Mouse (Mus musculus) midbrain, embryonic 15.5 days (tissue): Measurements from ENCODE around the gene Ror1. TPM values are rescaled to one million over a fixed set of nuclear protein-coding genes. Genes with fewer than 3 reads are reported as not detected.

Experiments used
- ATAC-seq: fragments of 200-750 bp; cut with Nextera tagmentation; replicated peaks from 2 replicates; pipeline ENCODE4 v1.8.0; 2017; ENCODE audit warnings: moderate TSS enrichment
- H3K27ac ChIP-seq: fragments of 300-500 bp; sonication (generic); 2 replicates; pipeline ENCODE4 v1.5.1; 2015; ENCODE audit warnings: mild to moderate bottlenecking, inconsistent platforms
- H3K27me3 ChIP-seq: fragments of 300-500 bp; sonication (generic); replicated peaks from 2 replicates; pipeline ENCODE4 v1.6.1; 2015; ENCODE audit warnings: inconsistent platforms
- H3K36me3 ChIP-seq: fragments of 300-500 bp; sonication (generic); replicated peaks from 2 replicates; pipeline ENCODE4 v1.6.1; 2015; ENCODE audit warnings: inconsistent platforms
- H3K4me1 ChIP-seq: fragments of 300-500 bp; sonication (generic); 2 replicates; pipeline ENCODE4 v1.6.1; 2015; ENCODE audit warnings: inconsistent platforms
- H3K4me2 ChIP-seq: fragments of 300-500 bp; sonication (generic); 2 replicates; pipeline ENCODE4 v1.6.1; 2015; ENCODE audit warnings: inconsistent platforms, mild to moderate bottlenecking, moderate library complexity
- H3K4me3 ChIP-seq: fragments of 300-500 bp; sonication (generic); 2 replicates; pipeline ENCODE4 v1.5.1; 2015; ENCODE audit warnings: mild to moderate bottlenecking, inconsistent platforms
- H3K9ac ChIP-seq: fragments of 300-500 bp; sonication (generic); 2 replicates; pipeline ENCODE4 v1.6.1; 2015; ENCODE audit warnings: mild to moderate bottlenecking, inconsistent platforms
- H3K9me3 ChIP-seq: fragments of 300-500 bp; sonication (generic); 2 replicates; pipeline ENCODE4 v1.6.1; 2016; ENCODE audit warnings: inconsistent platforms
- WGBS: fragments of 180-500 bp; shearing (Covaris S2); methylation state at CpG from one replicate; pipeline ENCODE4 v1.1.7; 2015; ENCODE audit warnings: mixed read lengths; 5-methylcytosine and 5-hydroxymethylcytosine counted together
- polyA plus RNA-seq: library from polyadenylated mRNA; unstranded; fragments of >200 nt; fragmentation: Nextera tagmentation; extraction: Ambion mirVana; gene quantifications from 2 replicates; pipeline ENCODE4 v1.2.1, GENCODE M21; 2015

Gene Ror1
- polyA plus RNA-seq, 1 experiment from 2014 or later = 1.1 TPM

DNA sequence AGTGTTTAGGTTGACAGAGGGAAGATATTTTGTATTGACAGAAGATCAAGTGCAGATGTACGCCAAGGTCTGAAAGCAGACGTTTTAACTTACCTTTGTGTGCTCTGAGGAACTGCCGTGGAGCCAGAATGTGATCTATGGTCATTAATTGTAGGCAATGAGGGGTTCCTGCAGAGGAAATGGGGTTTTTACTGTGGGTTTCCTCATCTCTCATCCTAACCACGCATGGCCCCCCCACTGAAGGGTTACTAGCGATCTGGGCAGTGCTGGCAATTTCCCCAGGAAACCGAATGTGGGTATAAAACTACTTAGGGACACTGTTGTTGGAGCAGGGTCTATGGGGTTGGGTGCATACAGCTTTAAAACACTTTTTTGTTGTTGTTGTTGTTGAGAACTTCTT is 25.5 kb upstream of the Ror1 start:
- 83% methylated on average over 6 of the region's 6 CpGs for WGBS
- no peaks in the 10 kb centered on the region for H3K36me3 ChIP-seq
- no peak overlapping the region for H3K9ac ChIP-seq
- no peak overlapping the region for H3K4me2 ChIP-seq
- H3K9me3 ChIP-seq = no peaks in the 10 kb centered on the region
- no peak overlapping the region for H3K4me3 ChIP-seq
- ATAC-seq = no peak
- H3K4me1 ChIP-seq = no peaks in the 10 kb centered on the region
- no peak overlapping the region for H3K27ac ChIP-seq
- no peaks in the 10 kb centered on the region for H3K27me3 ChIP-seq

DNA sequence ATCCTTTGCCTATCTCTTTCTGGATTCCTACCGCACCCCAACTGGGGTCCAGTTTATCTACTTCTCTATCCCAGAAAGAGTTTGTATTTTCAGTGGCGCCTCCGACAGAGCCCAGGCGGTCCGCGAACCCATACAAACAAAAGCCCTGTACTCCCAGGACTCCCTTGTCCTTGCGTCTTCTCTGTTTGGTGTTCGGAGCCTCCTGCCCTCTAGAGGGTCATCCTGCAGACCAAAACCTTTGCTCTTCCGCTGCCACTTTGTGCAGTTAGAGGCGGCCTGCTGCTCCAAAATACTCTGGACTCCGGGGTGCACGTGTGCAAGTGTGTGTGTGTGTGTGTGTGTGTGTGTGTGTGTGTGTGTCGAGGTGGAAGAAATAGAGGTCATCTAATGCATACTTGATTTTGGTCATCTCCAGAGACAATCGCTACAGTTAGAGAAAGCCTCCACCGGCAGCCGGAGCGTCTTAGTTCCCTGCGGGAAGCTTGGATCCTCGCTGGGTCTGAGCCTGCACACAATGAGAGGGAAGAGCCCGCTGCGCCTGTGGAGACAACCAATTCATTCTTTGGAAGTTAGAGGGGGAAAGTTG is 1.1 kb downstream of the Ror1 start:
- Histone ChIP-seq H3K4me1 (peaks cover 16% of the 10 kb centered on the region), H3K9ac (peak overlapping the region; percentile 52; the same call in 1 of the 2 replicates), H3K9me3 (no peaks in the 10 kb centered on the region), H3K27me3 (peaks cover 21% of the 10 kb centered on the region; the same call in 1 of the 2 replicates), H3K4me2 (peak overlapping the region; percentile 98), H3K27ac (no peak overlapping the region), H3K36me3 (no peaks in the 10 kb centered on the region), H3K4me3 (peak overlapping the region; percentile 63)
- ATAC-seq = no peak
- WGBS = under 1% methylated on average over 21 of the region's 21 CpGs

GRCm38 (mm10) chr4:100097364-100097979 is 1.9 kb downstream of the Ror1 start:
- Histone ChIP-seq H3K9me3 (no peaks in the 10 kb centered on the region), H3K4me2 (peak overlapping the region; percentile 98), H3K9ac (no peak overlapping the region), H3K4me1 (peaks cover 16% of the 10 kb centered on the region), H3K27ac (no peak overlapping the region), H3K36me3 (no peaks in the 10 kb centered on the region), H3K4me3 (peak overlapping the region; percentile 63), H3K27me3 (peaks cover 21% of the 10 kb centered on the region; the same call in 1 of the 2 replicates)
- no peak for ATAC-seq
- 18% methylated on average over 10 of the region's 10 CpGs for WGBS

DNA sequence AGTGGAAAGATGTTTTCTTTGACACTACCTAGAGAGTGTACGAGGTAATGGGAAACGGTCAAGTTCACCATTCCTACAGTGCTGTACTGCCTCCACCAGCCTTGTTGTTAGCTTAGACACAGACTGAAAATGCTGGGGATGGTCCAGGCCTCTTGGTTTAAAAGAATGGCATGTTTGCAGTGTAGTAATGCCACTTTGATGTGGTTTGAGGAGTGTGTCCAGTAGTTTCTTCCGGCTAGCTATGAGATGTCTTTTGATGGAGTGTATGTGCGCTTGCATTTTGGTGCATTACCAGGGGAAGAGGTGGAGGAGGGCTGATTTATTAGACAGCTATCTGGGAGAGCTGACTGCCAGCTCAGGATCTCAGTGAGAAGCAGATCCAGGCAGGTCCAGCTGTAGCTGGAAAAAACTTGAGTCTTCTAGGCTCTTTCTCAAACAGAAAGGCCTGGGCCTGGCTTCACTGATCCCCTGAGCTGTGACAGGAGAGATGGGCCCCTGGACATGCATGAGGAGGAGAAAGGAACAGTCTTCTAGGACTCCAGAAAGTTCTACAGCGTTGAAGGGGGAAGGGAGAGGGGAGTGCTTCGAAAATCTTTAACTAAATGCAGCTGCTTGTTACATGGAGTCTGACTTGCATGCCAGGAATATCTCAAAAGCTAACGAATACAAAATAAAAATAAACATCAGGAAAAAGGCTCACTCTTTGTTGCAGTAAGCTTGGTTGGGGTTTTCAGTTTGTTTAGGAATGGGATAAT is 5.7 kb downstream of the Ror1 start:
- 83% methylated on average over 7 of the region's 7 CpGs for WGBS

GRCm38 (mm10) chr4:100101844-100102243 is 6.3 kb downstream of the Ror1 start:
- Histone ChIP-seq H3K27ac (no peak overlapping the region), H3K36me3 (no peaks in the 10 kb centered on the region), H3K4me2 (no peak overlapping the region), H3K9me3 (no peaks in the 10 kb centered on the region), H3K27me3 (peaks cover 21% of the 10 kb centered on the region; the same call in 1 of the 2 replicates), H3K4me3 (no peak overlapping the region), H3K9ac (no peak overlapping the region), H3K4me1 (peaks cover 5% of the 10 kb centered on the region; the same call in 1 of the 2 replicates)
- 76% methylated on average over 5 of the region's 5 CpGs for WGBS
- no peak for ATAC-seq

More for the DNA sequence above, 5.7 kb downstream of the Ror1 start:
- no peaks in the 10 kb centered on the region for H3K9me3 ChIP-seq
- no peak overlapping the region for H3K4me3 ChIP-seq
- no peaks in the 10 kb centered on the region for H3K36me3 ChIP-seq
- H3K9ac ChIP-seq = no peak overlapping the region
- no peak overlapping the region for H3K4me2 ChIP-seq
- no peak overlapping the region for H3K27ac ChIP-seq
- peaks cover 11% of the 10 kb centered on the region for H3K4me1 ChIP-seq
- H3K27me3 ChIP-seq = peaks cover 21% of the 10 kb centered on the region; the same call in 1 of the 2 replicates
- no peak for ATAC-seq

DNA sequence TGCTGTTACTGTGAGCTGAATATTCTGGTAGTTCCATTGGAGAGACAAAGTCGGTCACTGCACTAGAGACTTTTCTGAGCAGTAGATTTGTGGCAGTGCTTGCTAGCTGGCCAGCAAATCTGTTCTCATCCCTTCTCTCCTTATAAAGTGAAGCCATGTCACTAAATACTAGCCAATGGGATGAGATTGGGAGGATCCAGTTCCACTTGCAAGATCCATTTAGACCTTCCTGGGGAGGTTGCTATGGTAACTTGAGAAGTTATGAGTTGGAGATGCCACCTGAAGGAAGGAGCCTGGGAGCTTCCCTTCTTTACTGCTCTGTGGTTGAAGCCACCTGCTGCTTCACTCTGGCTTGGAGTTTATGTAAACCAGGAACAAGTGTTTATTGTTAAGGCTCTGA is 8.7 kb downstream of the Ror1 start:
- no peaks in the 10 kb centered on the region for H3K36me3 ChIP-seq
- H3K9ac ChIP-seq = no peak overlapping the region
- H3K9me3 ChIP-seq = no peaks in the 10 kb centered on the region
- no peak overlapping the region for H3K4me3 ChIP-seq
- no peaks in the 10 kb centered on the region for H3K4me1 ChIP-seq
- no peak overlapping the region for H3K27ac ChIP-seq
- no peak overlapping the region for H3K4me2 ChIP-seq
- ATAC-seq = no peak
- 83% methylated on average over 1 of the region's 1 CpGs for WGBS
- no peaks in the 10 kb centered on the region for H3K27me3 ChIP-seq

DNA sequence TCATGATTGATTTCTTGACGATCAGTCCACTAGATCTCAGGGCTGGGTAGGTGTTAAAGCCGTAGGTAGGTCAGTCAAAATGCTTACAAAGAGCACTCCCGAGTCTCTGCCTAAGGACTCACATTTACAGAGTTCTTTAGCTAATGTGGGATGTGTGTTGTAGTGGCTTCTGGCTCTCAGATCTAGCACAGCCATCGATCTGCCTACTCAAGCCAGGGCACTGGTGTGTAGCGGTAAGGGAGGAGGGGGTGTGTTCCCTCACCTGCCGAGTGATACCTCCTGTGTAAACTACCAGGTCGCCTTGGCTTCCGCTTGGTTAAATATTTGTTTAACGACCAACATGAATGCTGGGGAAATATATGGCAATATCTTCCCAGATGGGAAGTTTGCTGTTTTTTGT is 12.0 kb downstream of the Ror1 start:
- no peaks in the 10 kb centered on the region for H3K4me1 ChIP-seq
- no peak overlapping the region for H3K27ac ChIP-seq
- no peak overlapping the region for H3K9ac ChIP-seq
- H3K9me3 ChIP-seq = no peaks in the 10 kb centered on the region
- no peaks in the 10 kb centered on the region for H3K27me3 ChIP-seq
- H3K36me3 ChIP-seq = no peaks in the 10 kb centered on the region
- 90% methylated on average over 9 of the region's 9 CpGs for WGBS
- ATAC-seq = no peak
- no peak overlapping the region for H3K4me2 ChIP-seq
- no peak overlapping the region for H3K4me3 ChIP-seq

GRCm38 (mm10) chr4:100108551-100108950 is 13.0 kb downstream of the Ror1 start:
- Histone ChIP-seq H3K4me3 (no peak overlapping the region), H3K27ac (no peak overlapping the region), H3K36me3 (no peaks in the 10 kb centered on the region), H3K9me3 (no peaks in the 10 kb centered on the region), H3K4me1 (no peaks in the 10 kb centered on the region), H3K9ac (no peak overlapping the region), H3K27me3 (no peaks in the 10 kb centered on the region), H3K4me2 (no peak overlapping the region)
- no peak for ATAC-seq
- WGBS = 98% methylated on average over 4 of the region's 4 CpGs

DNA sequence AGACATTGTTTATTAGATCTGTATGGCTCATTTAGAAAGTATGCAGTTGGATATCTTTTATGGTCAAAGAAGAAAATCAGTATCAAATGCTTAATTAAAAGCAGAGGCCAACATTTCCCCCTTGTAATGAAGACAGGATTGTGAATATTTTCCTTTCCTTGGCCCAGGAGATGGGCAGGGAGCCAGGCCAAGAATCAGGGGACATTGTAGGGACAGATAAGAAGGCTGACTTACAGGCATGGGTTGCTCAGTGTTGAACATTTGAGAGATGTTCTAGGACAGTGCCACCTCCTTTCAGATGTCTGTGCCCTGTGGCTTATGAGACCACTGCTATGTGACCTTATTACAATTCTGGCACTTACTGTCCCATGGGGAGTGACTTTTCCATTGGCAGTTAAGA is 18.6 kb downstream of the Ror1 start:
- Histone ChIP-seq H3K36me3 (no peaks in the 10 kb centered on the region), H3K4me3 (no peak overlapping the region), H3K27me3 (no peaks in the 10 kb centered on the region), H3K9me3 (no peaks in the 10 kb centered on the region), H3K4me2 (no peak overlapping the region), H3K9ac (no peak overlapping the region), H3K27ac (no peak overlapping the region), H3K4me1 (no peaks in the 10 kb centered on the region)
- no peak for ATAC-seq

DNA sequence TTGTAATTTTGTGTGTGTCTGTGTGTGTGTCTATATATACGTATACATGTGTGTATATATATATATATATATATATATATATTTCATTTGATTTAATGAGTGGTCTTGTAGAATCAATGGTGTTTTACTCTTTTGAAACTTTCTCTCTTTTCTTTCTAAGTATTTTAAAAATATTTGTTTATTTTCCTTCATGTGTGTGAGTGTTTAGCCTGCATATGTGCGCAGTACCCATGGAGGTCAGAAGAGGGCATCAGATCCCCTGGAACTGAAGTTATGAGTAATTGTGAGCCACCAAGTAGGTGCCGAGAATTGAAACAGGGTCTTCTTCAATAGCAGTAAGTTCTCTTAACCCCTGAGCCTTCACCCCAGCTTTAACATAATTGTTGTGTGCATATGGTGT is 20.8 kb downstream of the Ror1 start:
- no peaks in the 10 kb centered on the region for H3K36me3 ChIP-seq
- WGBS = 92% methylated on average over 3 of the region's 3 CpGs
- H3K4me1 ChIP-seq = no peaks in the 10 kb centered on the region
- H3K27ac ChIP-seq = no peak overlapping the region
- no peaks in the 10 kb centered on the region for H3K9me3 ChIP-seq
- H3K4me2 ChIP-seq = no peak overlapping the region
- no peaks in the 10 kb centered on the region for H3K27me3 ChIP-seq
- ATAC-seq = no peak
- no peak overlapping the region for H3K9ac ChIP-seq
- H3K4me3 ChIP-seq = no peak overlapping the region

GRCm38 (mm10) chr4:100118676-100119075 is 23.1 kb downstream of the Ror1 start:
- Histone ChIP-seq H3K9me3 (no peaks in the 10 kb centered on the region), H3K4me2 (no peak overlapping the region), H3K9ac (no peak overlapping the region), H3K27ac (no peak overlapping the region), H3K4me1 (no peaks in the 10 kb centered on the region), H3K36me3 (no peaks in the 10 kb centered on the region), H3K4me3 (no peak overlapping the region), H3K27me3 (no peaks in the 10 kb centered on the region)
- no peak for ATAC-seq
- WGBS = 28% methylated on average over 4 of the region's 4 CpGs

- 92% methylated on average over 1 of the region's 1 CpGs for WGBS
- Histone ChIP-seq H3K4me1 (no peaks in the 10 kb centered on the region), H3K36me3 (no peaks in the 10 kb centered on the region), H3K4me3 (no peak overlapping the region), H3K9me3 (no peaks in the 10 kb centered on the region), H3K4me2 (no peak overlapping the region), H3K27me3 (no peaks in the 10 kb centered on the region), H3K27ac (no peak overlapping the region), H3K9ac (no peak overlapping the region)
- no peak for ATAC-seq
Observed at GRCm38 (mm10) chr4:100119431-100119830, 23.8 kb downstream of the Ror1 start.
